Mouse (Mus musculus) ES-E14 (cell line): Measurements from ENCODE around the gene Capn11. TPM values are rescaled to one million over a fixed set of nuclear protein-coding genes. Genes with fewer than 3 reads are reported as not detected.

ENCODE experiments used
- DNase-seq: peaks from one replicate; pipeline ENCODE4 v3.0.0-alpha.2; 2013; ENCODE audit warnings: low read depth, low spot score
- H3K27ac ChIP-seq: 2 replicates; pipeline ENCODE4 v1.5.1; 2012; ENCODE audit warnings: low read depth, mild to moderate bottlenecking, low read length, moderate library complexity, mixed read lengths; ENCODE audit not compliant: poor library complexity, insufficient read depth, severe bottlenecking
- H3K36me3 ChIP-seq: 2 replicates; pipeline ENCODE4 v1.6.1; 2012; ENCODE audit warnings: mild to moderate bottlenecking, low read length, moderate library complexity, mixed read lengths; ENCODE audit not compliant: control insufficient read depth, poor library complexity, insufficient read depth, severe bottlenecking
- H3K4me1 ChIP-seq, 2 experiments: fragments of 150-350 bp in 1 of 2; sonication (generic) in 1 of 2; 2 replicates each; pipeline ENCODE4 v1.6.1; 2012; ENCODE audit warnings: low read length in 2 of 2, mild to moderate bottlenecking in 1 of 2, mixed read lengths in 1 of 2; ENCODE audit not compliant: control insufficient read depth in 2 of 2, insufficient read depth in 2 of 2, poor library complexity in 1 of 2
- H3K4me3 ChIP-seq, 2 experiments: fragments of 150-350 bp in 1 of 2; sonication (generic) in 1 of 2; 2 replicates each; pipeline ENCODE4 v1.5.1; 2012; ENCODE audit warnings: low read length in 2 of 2, low read depth in 1 of 2, mild to moderate bottlenecking in 1 of 2, mixed read lengths in 1 of 2; ENCODE audit not compliant: insufficient read depth in 1 of 2, poor library complexity in 1 of 2, severe bottlenecking in 1 of 2
- H3K9ac ChIP-seq: 2 replicates; pipeline ENCODE4 v1.6.1; 2012; ENCODE audit warnings: low read depth, mild to moderate bottlenecking, low read length, mixed read lengths; ENCODE audit not compliant: poor library complexity, insufficient read depth, severe bottlenecking
- H3K9me3 ChIP-seq: fragments of 150-350 bp; sonication (generic); 2 replicates; pipeline ENCODE4 v1.6.1; 2012; ENCODE audit warnings: low read depth, mild to moderate bottlenecking, low read length; ENCODE audit not compliant: control insufficient read depth, insufficient read depth
- CHD2 ChIP-seq: IDR thresholded peaks from 2 replicates; pipeline ENCODE4 v1.6.1; 2014; ENCODE audit warnings: mild to moderate bottlenecking, low read depth, low read length, inconsistent platforms
- HCFC1 ChIP-seq: IDR thresholded peaks from 2 replicates; pipeline ENCODE4 v1.6.1; 2012; ENCODE audit warnings: low read length, inconsistent platforms, borderline replicate concordance; ENCODE audit not compliant: insufficient read depth
- MAFK ChIP-seq: IDR thresholded peaks from 2 replicates; pipeline ENCODE4 v1.6.1; 2014; ENCODE audit warnings: mild to moderate bottlenecking, low read depth, low read length, inconsistent platforms; ENCODE audit not compliant: insufficient read depth
- ZC3H11A ChIP-seq: IDR thresholded peaks from 2 replicates; pipeline ENCODE4 v1.6.1; 2012; ENCODE audit warnings: low read depth, mild to moderate bottlenecking, inconsistent platforms, low read length, borderline replicate concordance
- ZNF384 ChIP-seq: IDR thresholded peaks from 2 replicates; pipeline ENCODE4 v1.6.1; 2012; ENCODE audit warnings: low read depth, low read length, inconsistent platforms
- in situ Hi-C, 2 experiments: fragments of 600-800 bp; cut with MboI; formaldehyde crosslinking; loops; one replicate each; pipeline ENCODE4 v1.15.1; 2025; ENCODE audit warnings: low sequenced_read_pairs in 2 of 2, inconsistent platforms in 1 of 2; ENCODE audit not compliant: unreplicated experiment in 2 of 2
- total RNA-seq: library from RNA; depleted of rRNA; stranded (reverse); fragments of 300-350 nt; gene quantifications from 2 replicates; pipeline ENCODE4 v1.2.3, GENCODE M21; 2012

Gene Capn11
- total RNA-seq, 1 experiment, result not detected

- Histone ChIP-seq H3K9ac (peak overlapping the region; percentile 57; the same call in 1 of the 2 replicates), H3K9me3 (no peaks in the 10 kb centered on the region), H3K4me3 (peak overlapping the region; percentile 30 to 72), H3K27ac (no peak overlapping the region), H3K36me3 (no peaks in the 10 kb centered on the region), H3K4me1 (peaks cover 0 to 2% of the 10 kb centered on the region in 2 experiments; a peak in 1 of 4 replicates)
- in situ Hi-C loops, result no loop called here
- DNase-seq, result no peak
- no peak for TF ChIP-seq HCFC1
- no peak for TF ChIP-seq ZC3H11A
- no peak for TF ChIP-seq ZNF384
- no peak for TF ChIP-seq CHD2
- TF ChIP-seq MAFK, result no peak
Measured at GRCm38 (mm10) chr17:45642701-45643100, 16.4 kb downstream of the Capn11 start.

GRCm38 (mm10) chr17:45641981-45642380 lies 17.1 kb downstream of the Capn11 start:
- no peak for DNase-seq
- Histone ChIP-seq H3K27ac (no peak overlapping the region), H3K9me3 (no peaks in the 10 kb centered on the region), H3K4me1 (peaks cover 0 to 2% of the 10 kb centered on the region in 2 experiments; a peak in 1 of 4 replicates), H3K36me3 (no peaks in the 10 kb centered on the region), H3K9ac (no peak overlapping the region), H3K4me3 (no peak overlapping the region)
- TF ChIP-seq ZNF384 (peak; percentile 62; the same call in 1 of the 2 replicates), ZC3H11A (no peak)
- in situ Hi-C loops, result no loop called here

GRCm38 (mm10) chr17:45638596-45639295 lies 20.4 kb downstream of the Capn11 start:
- no peak for DNase-seq
- Histone ChIP-seq H3K27ac (no peak overlapping the region), H3K9ac (no peak overlapping the region), H3K4me3 (no peak overlapping the region), H3K9me3 (no peaks in the 10 kb centered on the region), H3K4me1 (peaks cover 6 to 7% of the 10 kb centered on the region in 2 experiments; a peak in 3 of 4 replicates), H3K36me3 (no peaks in the 10 kb centered on the region)
- TF ChIP-seq ZC3H11A (no peak), MAFK (no peak), HCFC1 (no peak), CHD2 (no peak), ZNF384 (no peak)
- in situ Hi-C loops, result no loop called here

GRCm38 (mm10) chr17:45634033-45634432 lies 25.1 kb downstream of the Capn11 start:
- Histone ChIP-seq H3K9me3 (no peaks in the 10 kb centered on the region), H3K4me3 (no peak overlapping the region), H3K9ac (no peak overlapping the region), H3K27ac (no peak overlapping the region), H3K36me3 (no peaks in the 10 kb centered on the region), H3K4me1 (peaks cover 10 to 24% of the 10 kb centered on the region in 2 experiments)
- in situ Hi-C loops, result no loop called here
- DNase-seq, result no peak
- TF ChIP-seq ZC3H11A (no peak), MAFK (no peak)

- no peak for TF ChIP-seq MAFK
- TF ChIP-seq ZNF384, result no peak
- TF ChIP-seq HCFC1, result no peak
- TF ChIP-seq ZC3H11A, result no peak
- no peak for TF ChIP-seq CHD2
Measured at GRCm38 (mm10) chr17:45631940-45632339, 27.2 kb downstream of the Capn11 start.

More at GRCm38 (mm10) chr17:45631940-45632339, 27.2 kb downstream of the Capn11 start:
- no peaks in the 10 kb centered on the region for H3K36me3 ChIP-seq
- H3K27ac ChIP-seq, result no peak overlapping the region
- DNase-seq, result no peak
- no peak overlapping the region for H3K4me3 ChIP-seq
- in situ Hi-C loops, result no loop called here
- H3K4me1 ChIP-seq, result peaks cover 12 to 36% of the 10 kb centered on the region in 2 experiments
- no peaks in the 10 kb centered on the region for H3K9me3 ChIP-seq
- no peak overlapping the region for H3K9ac ChIP-seq
